Mouse (Mus musculus) midbrain, embryonic 12.5 days (tissue): ENCODE measurements around the gene Acadl. TPM values are rescaled to one million over a fixed set of nuclear protein-coding genes. Genes with fewer than 3 reads are reported as not detected.

ENCODE experiments used
- polyA plus RNA-seq: library from polyadenylated mRNA; unstranded; fragments of >200 nt; fragmentation: Nextera tagmentation; extraction: Ambion mirVana; gene quantifications from 2 replicates; pipeline ENCODE4 v1.2.1, GENCODE M21; 2016

The Acadl gene
- polyA plus RNA-seq, 1 experiment from 2014 or later = 49.9 TPM

Other genes with a start within 250 kb of the Acadl start
- 47.9 and 49.9 TPM in 2 replicates for gene Rpe, start 162.4 kb downstream of the Acadl start, polyA plus RNA-seq
- 17.2 and 20.7 TPM in 2 replicates for gene Kansl1l, start 45.7 kb downstream of the Acadl start, polyA plus RNA-seq
- gene Myl1, start 82.1 kb upstream of the Acadl start, polyA plus RNA-seq = 1.8 and 2.0 TPM in 2 replicates
- 93.9 and 103 TPM in 2 replicates for gene Lancl1, start 175.6 kb upstream of the Acadl start, polyA plus RNA-seq